Mouse (Mus musculus) lung, postnatal 0 days (tissue): ENCODE data around the gene Slc2a9.

Experiments
- CTCF ChIP-seq: IDR thresholded peaks from 2 replicates; pipeline ENCODE4 v1.5.1; 2016; ENCODE audit warnings: antibody characterized with exemption, mild to moderate bottlenecking
- EP300 ChIP-seq: IDR thresholded peaks from 2 replicates; pipeline ENCODE4 v1.6.1; 2016; ENCODE audit warnings: antibody characterized with exemption, mild to moderate bottlenecking, control low read depth

DNA sequence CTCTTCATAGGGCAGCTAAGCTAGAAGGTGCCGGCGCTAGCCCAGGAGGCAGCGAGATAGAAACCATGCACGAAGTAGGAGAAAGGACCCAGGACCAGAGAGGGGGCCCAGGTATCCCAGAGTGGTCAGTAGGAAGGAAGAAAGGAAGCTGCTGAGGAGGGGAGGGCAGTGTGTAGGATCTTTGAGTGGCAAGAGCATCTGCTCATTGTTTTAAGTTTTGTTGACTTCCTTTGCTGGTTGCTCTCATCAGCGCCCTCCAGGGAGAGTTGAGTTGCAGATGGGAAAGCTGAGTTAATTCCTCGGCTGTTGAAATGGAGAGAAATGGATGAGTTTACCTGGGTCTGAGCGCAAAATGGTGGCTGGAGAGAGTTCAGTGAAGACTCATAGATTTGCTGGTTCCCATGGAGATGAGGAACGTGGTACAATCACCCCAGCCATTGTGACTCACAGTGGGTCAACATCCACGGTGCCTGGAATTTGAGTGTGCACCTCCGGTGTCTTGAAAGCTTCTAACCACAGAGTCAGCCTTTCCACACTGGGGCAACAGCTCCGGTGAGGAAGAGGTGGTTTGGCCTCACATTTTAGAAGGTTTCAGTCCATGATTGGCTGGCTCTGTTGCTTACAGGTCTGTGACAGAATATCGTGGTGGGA is 201.1 kb downstream of the Slc2a9 start:
- TF ChIP-seq CTCF, result no peak
- no peak for TF ChIP-seq EP300
